Mouse (Mus musculus): ENCODE results near the gene Ifitm5. TPM values are rescaled to one million over a fixed set of nuclear protein-coding genes. Genes with fewer than 3 reads are reported as not detected.
"Not testable (repeated sequence)": the region's sequence is repeated elsewhere in the genome, so short reads cannot be mapped to it uniquely, and the experiment has no call there.

The Ifitm5 gene
- polyA plus RNA-seq, 1 experiment from 2014 or later, result 0.82 TPM

DNA sequence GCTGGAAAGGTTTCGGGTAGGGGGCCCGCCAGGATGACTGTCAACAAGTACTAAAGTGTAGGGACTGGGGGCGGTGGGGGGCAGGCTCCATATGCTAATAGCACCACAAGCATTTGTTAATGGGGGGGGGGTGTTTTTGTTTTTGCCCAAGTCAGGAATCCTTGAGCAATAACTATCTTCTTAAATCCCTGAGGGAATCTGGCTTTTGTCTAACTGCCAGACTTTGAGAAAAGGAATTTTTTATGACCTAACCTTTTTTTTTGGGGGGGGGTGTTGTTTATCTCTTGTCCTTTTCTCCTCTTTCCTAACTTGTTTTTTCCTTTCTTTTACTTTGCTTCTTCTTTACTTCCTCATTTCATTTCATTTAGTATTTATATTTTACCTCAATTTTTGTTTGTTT, 25.4 kb upstream of the Ifitm5 start:
- H3K36me3 ChIP-seq (ENCODE audit: control insufficient read depth, insufficient read depth, low read length), result no peaks in the 10 kb centered on the region
- H3K27ac ChIP-seq (replicated peaks), result no peak overlapping the region
- WGBS, result 39% methylated on average over 3 of the region's 3 CpGs
- no peak overlapping the region for H3K9ac ChIP-seq (ENCODE audit: low read length)
- no peak for TF ChIP-seq CTCF (IDR thresholded peaks at IDR 0.05; ENCODE audit: low read depth)
- no peak for TF ChIP-seq EP300 (optimal IDR thresholded peaks at IDR 0.05)
- H3K4me3 ChIP-seq (ENCODE audit: low read depth, low read length), result no peak overlapping the region
- H3K9me3 ChIP-seq (ENCODE audit: control insufficient read depth, low read length), result no peaks in the 10 kb centered on the region
- ATAC-seq (ENCODE audit: low FRiP score, low TSS enrichment) (no peak), DNase-seq (ENCODE audit: low spot score) (no peak)
- no peak overlapping the region for H3K4me2 ChIP-seq (replicated peaks; ENCODE audit: low read depth)
- no peaks in the 10 kb centered on the region for H3K27me3 ChIP-seq (ENCODE audit: control insufficient read depth, insufficient read depth, low read length)
- H3K4me1 ChIP-seq (replicated peaks; ENCODE audit: control insufficient read depth, insufficient read depth), result peaks cover 10% of the 10 kb centered on the region

DNA sequence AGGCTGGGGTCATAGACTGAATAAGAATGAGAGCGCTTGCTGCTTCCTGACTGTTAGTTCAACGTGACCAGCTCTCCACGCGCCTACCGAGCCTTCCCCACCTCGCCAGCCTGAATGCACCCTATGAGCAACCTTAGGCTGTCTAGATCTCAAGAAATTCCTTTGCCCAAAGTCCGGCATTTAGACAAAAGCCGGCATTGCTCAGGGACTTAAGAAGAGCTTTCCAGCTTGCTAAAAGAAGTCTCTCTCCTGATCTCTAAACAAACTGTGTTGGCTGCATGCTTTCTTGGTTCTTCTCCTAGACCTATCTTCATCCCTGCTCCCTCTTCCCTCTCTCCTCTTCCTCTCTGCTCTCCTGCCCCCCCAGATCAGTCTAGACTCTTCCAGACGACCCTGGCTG, 24.8 kb upstream of the Ifitm5 start:
- WGBS, result 25% methylated on average over 9 of the region's 9 CpGs
- peak overlapping the region; percentile 50 for H3K27ac ChIP-seq (replicated peaks)
- H3K36me3 ChIP-seq (ENCODE audit: control insufficient read depth, insufficient read depth, low read length), result no peaks in the 10 kb centered on the region
- H3K9me3 ChIP-seq (ENCODE audit: control insufficient read depth, low read length), result no peaks in the 10 kb centered on the region
- H3K4me3 ChIP-seq (ENCODE audit: low read depth, low read length), result no peak overlapping the region
- peaks cover 10% of the 10 kb centered on the region for H3K4me1 ChIP-seq (replicated peaks; ENCODE audit: control insufficient read depth, insufficient read depth)
- H3K4me2 ChIP-seq (replicated peaks; ENCODE audit: low read depth), result no peak overlapping the region
- ATAC-seq (ENCODE audit: low FRiP score, low TSS enrichment) (no peak), DNase-seq (ENCODE audit: low spot score) (no peak)
- no peaks in the 10 kb centered on the region for H3K27me3 ChIP-seq (ENCODE audit: control insufficient read depth, insufficient read depth, low read length)
- no peak overlapping the region for H3K9ac ChIP-seq (ENCODE audit: low read length)
- TF ChIP-seq EP300 (optimal IDR thresholded peaks at IDR 0.05), result no peak
- no peak for TF ChIP-seq CTCF (IDR thresholded peaks at IDR 0.05; ENCODE audit: low read depth)

DNA sequence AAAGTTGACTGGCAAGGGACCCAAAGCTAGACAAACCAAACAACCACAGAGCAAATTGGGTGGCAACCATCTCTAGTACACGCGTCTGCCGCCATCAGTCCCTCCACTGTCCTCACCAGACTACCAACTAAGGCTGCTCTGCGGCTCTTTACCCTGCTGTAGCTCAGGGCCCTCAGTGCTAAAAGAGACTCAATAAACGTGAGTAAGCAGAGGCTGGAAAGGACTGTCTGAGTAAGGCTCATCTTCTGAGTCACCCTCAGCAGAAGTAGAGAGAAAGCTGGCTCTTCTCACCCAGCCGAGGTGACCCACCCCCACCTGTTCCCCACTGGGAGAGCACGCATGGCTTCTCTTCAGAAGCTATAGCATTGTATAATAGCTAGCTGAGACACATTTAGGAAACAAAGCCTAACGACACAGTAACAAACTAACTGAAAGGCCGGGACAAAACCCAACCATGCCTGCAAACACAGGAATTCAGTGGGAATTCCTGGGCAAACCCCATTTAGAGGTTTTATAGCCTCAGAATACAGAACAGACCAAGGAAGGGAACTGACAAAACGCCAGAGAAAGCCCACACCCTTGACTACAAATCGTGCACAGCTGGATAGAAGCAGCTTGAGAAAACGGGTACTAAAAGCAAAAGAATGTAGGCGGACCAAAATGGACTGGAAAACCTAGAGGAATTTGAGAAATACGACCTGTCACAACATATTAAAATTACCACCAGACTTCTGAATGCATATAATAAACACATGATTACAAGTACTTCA, 23.5 kb upstream of the Ifitm5 start:
- peaks cover 12% of the 10 kb centered on the region for H3K4me1 ChIP-seq (replicated peaks; ENCODE audit: control insufficient read depth, insufficient read depth)
- no peaks in the 10 kb centered on the region for H3K27me3 ChIP-seq (ENCODE audit: control insufficient read depth, insufficient read depth, low read length)
- TF ChIP-seq EP300 (optimal IDR thresholded peaks at IDR 0.05) (no peak), CTCF (IDR thresholded peaks at IDR 0.05; ENCODE audit: low read depth) (no peak)
- H3K4me3 ChIP-seq (ENCODE audit: low read depth, low read length), result no peak overlapping the region
- H3K4me2 ChIP-seq (replicated peaks; ENCODE audit: low read depth), result no peak overlapping the region
- no peak for ATAC-seq (ENCODE audit: low FRiP score, low TSS enrichment)
- H3K27ac ChIP-seq (replicated peaks), result peak overlapping the region; percentile 49
- H3K9me3 ChIP-seq (ENCODE audit: control insufficient read depth, low read length), result no peaks in the 10 kb centered on the region
- DNase-seq (ENCODE audit: low spot score), result no peak
- no peaks in the 10 kb centered on the region for H3K36me3 ChIP-seq (ENCODE audit: control insufficient read depth, insufficient read depth, low read length)
- WGBS, result 36% methylated on average over 14 of the region's 14 CpGs
- no peak overlapping the region for H3K9ac ChIP-seq (ENCODE audit: low read length)

DNA sequence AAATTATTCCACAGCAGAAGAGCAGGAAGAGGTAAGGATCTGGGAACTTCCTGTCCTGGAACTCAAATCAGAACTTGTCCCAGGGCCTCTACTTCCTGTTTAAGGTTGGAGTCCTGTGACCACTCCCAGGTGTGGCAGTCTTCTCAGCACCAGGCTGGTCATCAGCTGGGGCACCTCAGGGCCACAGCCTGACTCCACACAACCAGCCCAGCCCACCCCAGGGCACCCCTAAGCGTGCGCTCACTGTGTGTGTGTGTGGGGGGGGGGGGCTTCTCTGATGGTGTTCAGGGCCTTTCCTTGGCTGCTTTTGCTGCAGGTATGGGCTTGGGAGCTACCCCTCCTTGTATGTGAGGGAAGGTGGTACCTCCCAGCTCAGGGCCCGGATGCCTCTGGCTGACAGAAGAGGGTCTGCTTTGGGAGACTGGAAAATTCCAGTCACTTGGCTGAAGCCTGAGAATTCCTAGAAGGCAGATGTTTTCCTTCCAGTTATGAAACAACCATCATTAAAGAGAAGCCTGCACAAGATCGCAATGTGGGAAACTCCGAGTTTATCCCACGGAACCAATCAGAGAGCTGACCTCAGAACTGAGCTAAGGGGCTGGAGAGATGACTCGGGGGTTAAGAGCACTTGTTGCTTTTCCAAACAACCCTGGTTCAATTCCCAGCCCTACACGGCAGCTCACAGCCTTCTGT, 21.5 kb upstream of the Ifitm5 start:
- WGBS, result 48% methylated on average over 8 of the region's 8 CpGs
- no peak for DNase-seq (ENCODE audit: low spot score)
- no peaks in the 10 kb centered on the region for H3K9me3 ChIP-seq (ENCODE audit: control insufficient read depth, low read length)
- no peaks in the 10 kb centered on the region for H3K36me3 ChIP-seq (ENCODE audit: control insufficient read depth, insufficient read depth, low read length)
- H3K27ac ChIP-seq (replicated peaks), result peak overlapping the region; percentile 91
- peak overlapping the region; percentile 3; the same call in 1 of the 2 replicates for H3K4me2 ChIP-seq (replicated peaks; ENCODE audit: low read depth)
- H3K4me3 ChIP-seq (ENCODE audit: low read depth, low read length), result no peak overlapping the region
- ATAC-seq (ENCODE audit: low FRiP score, low TSS enrichment), result peak; percentile 61
- no peak overlapping the region for H3K9ac ChIP-seq (ENCODE audit: low read length)
- TF ChIP-seq EP300 (optimal IDR thresholded peaks at IDR 0.05) (no peak), CTCF (IDR thresholded peaks at IDR 0.05; ENCODE audit: low read depth) (no peak)
- H3K4me1 ChIP-seq (replicated peaks; ENCODE audit: control insufficient read depth, insufficient read depth), result peaks cover 15% of the 10 kb centered on the region
- no peaks in the 10 kb centered on the region for H3K27me3 ChIP-seq (ENCODE audit: control insufficient read depth, insufficient read depth, low read length)

DNA sequence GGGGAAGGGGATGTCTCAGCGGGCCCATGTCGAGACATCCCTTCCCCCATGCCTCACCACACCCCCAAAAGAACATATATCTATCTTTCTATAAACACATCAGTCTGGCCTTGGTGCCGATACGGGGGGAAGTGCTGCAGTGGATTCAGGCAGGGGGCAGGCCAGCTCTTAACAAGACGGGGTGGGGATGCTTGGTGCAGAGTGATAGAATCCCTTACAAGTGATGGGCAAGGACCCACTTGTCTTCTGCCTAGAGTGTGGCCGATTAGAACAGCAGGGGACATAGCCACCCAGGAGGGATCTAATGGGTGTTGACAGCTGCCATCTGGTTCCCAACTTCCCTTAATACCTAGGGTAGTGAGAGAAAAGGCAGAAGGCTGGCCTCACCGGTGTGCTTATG, 20.8 kb upstream of the Ifitm5 start:
- Histone ChIP-seq H3K27ac (replicated peaks) (peak overlapping the region; percentile 91), H3K4me1 (replicated peaks; ENCODE audit: control insufficient read depth, insufficient read depth) (peaks cover 15% of the 10 kb centered on the region), H3K4me3 (ENCODE audit: low read depth, low read length) (no peak overlapping the region), H3K9me3 (ENCODE audit: control insufficient read depth, low read length) (no peaks in the 10 kb centered on the region), H3K36me3 (ENCODE audit: control insufficient read depth, insufficient read depth, low read length) (no peaks in the 10 kb centered on the region), H3K4me2 (replicated peaks; ENCODE audit: low read depth) (no peak overlapping the region), H3K27me3 (ENCODE audit: control insufficient read depth, insufficient read depth, low read length) (no peaks in the 10 kb centered on the region), H3K9ac (ENCODE audit: low read length) (no peak overlapping the region)
- no peak for ATAC-seq (ENCODE audit: low FRiP score, low TSS enrichment)
- TF ChIP-seq EP300 (optimal IDR thresholded peaks at IDR 0.05) (no peak), CTCF (IDR thresholded peaks at IDR 0.05; ENCODE audit: low read depth) (0 out of 2 replicates have a peak, but pooled peaks have one; percentile 20)
- 35% methylated on average over 7 of the region's 7 CpGs for WGBS
- no peak for DNase-seq (ENCODE audit: low spot score)

DNA sequence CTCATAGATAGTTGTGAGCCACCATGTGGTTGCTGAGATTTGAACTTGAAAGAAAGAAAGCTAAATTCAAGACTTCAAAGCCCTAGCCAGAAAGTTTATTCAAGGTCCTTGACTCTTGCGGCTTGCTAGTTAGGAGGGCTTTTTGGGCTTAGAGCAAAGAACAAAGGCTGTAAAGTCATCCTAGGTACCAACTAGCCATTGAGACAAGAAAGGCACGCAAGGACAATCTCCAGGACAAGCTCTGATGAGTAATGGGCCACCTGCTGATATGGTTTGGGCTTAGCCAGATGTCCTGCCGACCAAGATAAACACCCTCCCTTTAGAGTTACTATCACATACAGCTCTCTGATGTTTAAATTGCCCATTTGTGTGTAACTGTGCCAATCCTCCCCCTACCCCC, 18.6 kb upstream of the Ifitm5 start:
- H3K4me1 ChIP-seq (replicated peaks; ENCODE audit: control insufficient read depth, insufficient read depth), result peaks cover 15% of the 10 kb centered on the region
- not testable (repeated sequence) for H3K36me3 ChIP-seq (ENCODE audit: control insufficient read depth, insufficient read depth, low read length); DNase-seq (ENCODE audit: low spot score); ATAC-seq (ENCODE audit: low FRiP score, low TSS enrichment); H3K9me3 ChIP-seq (ENCODE audit: control insufficient read depth, low read length); H3K9ac ChIP-seq (ENCODE audit: low read length); H3K27me3 ChIP-seq (ENCODE audit: control insufficient read depth, insufficient read depth, low read length)
- peak overlapping the region; percentile 50 for H3K4me2 ChIP-seq (replicated peaks; ENCODE audit: low read depth)
- peak overlapping the region; percentile 30 for H3K4me3 ChIP-seq (ENCODE audit: low read depth, low read length)
- 22% methylated on average over 3 of the region's 3 CpGs for WGBS
- peak overlapping the region; percentile 13 for H3K27ac ChIP-seq (replicated peaks)

Measured in stomach, postnatal 0 days (tissue).